Mouse (Mus musculus) MEL (cell line): ENCODE measurements around the gene Bbs9. TPM values are rescaled to one million over a fixed set of nuclear protein-coding genes. Genes with fewer than 3 reads are reported as not detected.

Source experiments
- DNase-seq: peaks from one replicate; pipeline ENCODE4 v3.0.0; 2011; ENCODE audit warnings: low read depth, low spot score
- H3K27ac ChIP-seq: 2 replicates; pipeline ENCODE4 v1.5.1; 2012; ENCODE audit warnings: low read depth, mild to moderate bottlenecking, control low read depth, low read length, moderate library complexity; ENCODE audit not compliant: control insufficient read depth
- H3K27me3 ChIP-seq, 2 experiments: fragments of 150-350 bp in 1 of 2; sonication (generic) in 1 of 2; 2 replicates each; pipeline ENCODE4 v1.6.1; 2012; ENCODE audit warnings: low read length in 2 of 2, mild to moderate bottlenecking in 2 of 2, improper control_type of control experiment in 1 of 2, moderate library complexity in 1 of 2; ENCODE audit not compliant: insufficient read depth in 2 of 2, control insufficient read depth in 1 of 2
- H3K36me3 ChIP-seq, 2 experiments: 2 replicates each; pipeline ENCODE4 v1.6.1; 2012 to 2014; ENCODE audit warnings: low read length in 2 of 2, improper control_type of control experiment in 1 of 2, inconsistent platforms in 1 of 2, mild to moderate bottlenecking in 1 of 2; ENCODE audit not compliant: insufficient read depth in 2 of 2, control insufficient read depth in 1 of 2
- H3K4me1 ChIP-seq, 2 experiments: fragments of 150-350 bp in 1 of 2; sonication (generic) in 1 of 2; 2 replicates each; pipeline ENCODE4 v1.6.1; 2012; ENCODE audit warnings: low read length in 2 of 2, improper control_type of control experiment in 1 of 2, mild to moderate bottlenecking in 1 of 2; ENCODE audit not compliant: insufficient read depth in 2 of 2, control insufficient read depth in 1 of 2
- H3K4me3 ChIP-seq, 2 experiments: fragments of 150-350 bp in 1 of 2; sonication (generic) in 1 of 2; 2 replicates each; pipeline ENCODE4 v1.5.1; 2012; ENCODE audit warnings: low read depth in 2 of 2, low read length in 2 of 2, mild to moderate bottlenecking in 2 of 2, moderate library complexity in 2 of 2, control low read depth in 1 of 2, improper control_type of control experiment in 1 of 2; ENCODE audit not compliant: control insufficient read depth in 1 of 2, insufficient read depth in 1 of 2
- H3K79me2 ChIP-seq: 2 replicates; pipeline ENCODE4 v1.6.1; 2012; ENCODE audit warnings: mild to moderate bottlenecking, low read length, moderate library complexity; ENCODE audit not compliant: control insufficient read depth, poor library complexity, insufficient read depth
- H3K9ac ChIP-seq: 2 replicates; pipeline ENCODE4 v1.6.1; 2012; ENCODE audit warnings: low read depth, mild to moderate bottlenecking, control low read depth, low read length, moderate library complexity; ENCODE audit not compliant: control insufficient read depth, poor library complexity, severe bottlenecking
- H3K9me3 ChIP-seq: fragments of 150-350 bp; sonication (generic); replicated peaks from 2 replicates; pipeline ENCODE4 v1.6.1; 2012; ENCODE audit warnings: mild to moderate bottlenecking, low read length, improper control_type of control experiment, moderate library complexity; ENCODE audit not compliant: insufficient read depth
- CHD1 ChIP-seq: IDR thresholded peaks from 2 replicates; pipeline ENCODE4 v1.6.1; 2012; ENCODE audit warnings: low read depth, mild to moderate bottlenecking, inconsistent platforms, low read length, improper control_type of control experiment
- CHD2 ChIP-seq: IDR thresholded peaks from 2 replicates; pipeline ENCODE4 v1.6.1; 2011; ENCODE audit warnings: low read length, improper control_type of control experiment
- E2F4 ChIP-seq: IDR thresholded peaks from 2 replicates; pipeline ENCODE4 v1.6.1; 2011; ENCODE audit warnings: low read depth, low read length, improper control_type of control experiment, borderline replicate concordance
- ELF1 ChIP-seq: IDR thresholded peaks from 2 replicates; pipeline ENCODE4 v1.6.1; 2014; ENCODE audit warnings: low read depth, mild to moderate bottlenecking, inconsistent platforms, low read length, improper control_type of control experiment, moderate library complexity
- EP300 ChIP-seq, 2 experiments: IDR thresholded peaks; 2 replicates each; pipeline ENCODE4 v1.6.1; 2011; ENCODE audit warnings: improper control_type of control experiment in 2 of 2, low read length in 2 of 2, low read depth in 1 of 2, mild to moderate bottlenecking in 1 of 2
- HCFC1 ChIP-seq: IDR thresholded peaks from 2 replicates; pipeline ENCODE4 v1.6.1; 2012; ENCODE audit warnings: low read depth, mild to moderate bottlenecking, inconsistent platforms, low read length, improper control_type of control experiment, moderate library complexity
- MAX ChIP-seq: IDR thresholded peaks from 2 replicates; pipeline ENCODE4 v1.6.1; 2011; ENCODE audit warnings: low read length, improper control_type of control experiment
- MEF2A ChIP-seq: IDR thresholded peaks from 2 replicates; pipeline ENCODE4 v1.6.1; 2014; ENCODE audit warnings: low read depth, mild to moderate bottlenecking, inconsistent platforms, low read length, improper control_type of control experiment; ENCODE audit not compliant: poor library complexity, insufficient replicate concordance, severe bottlenecking; ENCODE audit errors: extremely low read depth
- MXI1 ChIP-seq: IDR thresholded peaks from 2 replicates; pipeline ENCODE4 v1.6.1; 2011; ENCODE audit warnings: mild to moderate bottlenecking, low read depth, low read length, improper control_type of control experiment
- MYB ChIP-seq: IDR thresholded peaks from 2 replicates; pipeline ENCODE4 v1.6.1; 2011; ENCODE audit warnings: mild to moderate bottlenecking, low read depth, low read length, improper control_type of control experiment
- MYC ChIP-seq: IDR thresholded peaks from 2 replicates; pipeline ENCODE4 v1.6.1; 2011; ENCODE audit warnings: low read depth, mild to moderate bottlenecking, low read length, improper control_type of control experiment, moderate library complexity
- NELFE ChIP-seq: IDR thresholded peaks from 2 replicates; pipeline ENCODE4 v1.6.1; 2011; ENCODE audit warnings: low read depth, low read length, improper control_type of control experiment
- POLR2A ChIP-seq, 2 experiments: IDR thresholded peaks; 2 replicates each; pipeline ENCODE4 v1.6.1; 2011 to 2012; ENCODE audit warnings: low read length in 2 of 2, mild to moderate bottlenecking in 2 of 2, control low read depth in 1 of 2, improper control_type of control experiment in 1 of 2, low read depth in 1 of 2, moderate library complexity in 1 of 2; ENCODE audit not compliant: control insufficient read depth in 1 of 2, insufficient read depth in 1 of 2, poor library complexity in 1 of 2
- POLR2AphosphoS2 ChIP-seq: IDR thresholded peaks from 2 replicates; pipeline ENCODE4 v1.6.1; 2011; ENCODE audit warnings: low read length, improper control_type of control experiment
- RAD21 ChIP-seq: IDR thresholded peaks from 2 replicates; pipeline ENCODE4 v1.6.1; 2011; ENCODE audit warnings: mild to moderate bottlenecking, low read depth, low read length, improper control_type of control experiment
- SMC3 ChIP-seq: IDR thresholded peaks from 2 replicates; pipeline ENCODE4 v1.6.1; 2011; ENCODE audit warnings: low read depth, low read length, improper control_type of control experiment
- TBP ChIP-seq: IDR thresholded peaks from 2 replicates; pipeline ENCODE4 v1.8.0; 2011; ENCODE audit warnings: low read depth, low read length, improper control_type of control experiment
- UBTF ChIP-seq: IDR thresholded peaks from 2 replicates; pipeline ENCODE4 v1.6.1; 2012; ENCODE audit warnings: low read depth, mild to moderate bottlenecking, inconsistent platforms, low read length, improper control_type of control experiment, moderate library complexity, borderline replicate concordance; ENCODE audit not compliant: insufficient read depth
- USF1 ChIP-seq: IDR thresholded peaks from 2 replicates; pipeline ENCODE4 v1.6.1; 2014; ENCODE audit warnings: low read depth, mild to moderate bottlenecking, inconsistent platforms, low read length, improper control_type of control experiment, moderate library complexity
- ZMIZ1 ChIP-seq: IDR thresholded peaks from 2 replicates; pipeline ENCODE4 v1.6.1; 2012; ENCODE audit warnings: low read depth, mild to moderate bottlenecking, inconsistent platforms, low read length, improper control_type of control experiment, moderate library complexity
- ZNF384 ChIP-seq: IDR thresholded peaks from 2 replicates; pipeline ENCODE4 v1.6.1; 2012; ENCODE audit warnings: low read depth, mild to moderate bottlenecking, inconsistent platforms, low read length, improper control_type of control experiment
- polyA plus RNA-seq, 2 experiments: library from polyadenylated mRNA; stranded (reverse) in 1 of 2; unstranded in 1 of 2; fragments of >175 nt in 1 of 2; fragments of >200 nt in 1 of 2; gene quantifications; 2 replicates each; pipeline versions ENCODE4 v1.2.1 to v1.2.4; 2012; ENCODE audit warnings: low replicate concordance in 2 of 2, low read depth in 1 of 2; ENCODE audit not compliant: insufficient read length in 2 of 2, insufficient read depth in 1 of 2, missing spikeins in 1 of 2
- total RNA-seq: library from RNA; depleted of rRNA; stranded (reverse); fragments of 300-350 nt; gene quantifications from 2 replicates; pipeline ENCODE4 v1.2.3, GENCODE M21; 2012

Bbs9 gene
- total and polyA plus RNA-seq, 3 experiments, result 18.5 to 19.5 TPM; not detected in 1

DNA sequence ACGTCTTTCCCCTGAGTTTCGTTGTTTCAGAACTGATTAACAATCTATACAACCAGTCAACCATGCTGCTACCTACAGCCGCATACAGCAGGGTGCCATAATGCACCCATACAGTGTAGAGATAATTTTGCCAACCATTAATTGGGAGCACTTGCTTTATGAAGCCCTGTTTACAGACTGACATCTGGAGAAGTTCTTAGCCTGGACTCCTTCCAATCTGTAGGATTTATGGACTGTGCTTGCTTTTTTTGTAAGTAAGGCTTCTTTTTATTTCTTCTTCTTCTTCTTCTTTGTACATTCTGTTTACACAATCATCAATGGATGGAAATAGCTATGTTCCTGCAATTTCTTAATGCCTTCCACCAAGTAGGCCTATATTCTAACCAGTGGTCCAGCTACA is 395.1 kb downstream of the Bbs9 start:
- DNase-seq, result no peak

DNA sequence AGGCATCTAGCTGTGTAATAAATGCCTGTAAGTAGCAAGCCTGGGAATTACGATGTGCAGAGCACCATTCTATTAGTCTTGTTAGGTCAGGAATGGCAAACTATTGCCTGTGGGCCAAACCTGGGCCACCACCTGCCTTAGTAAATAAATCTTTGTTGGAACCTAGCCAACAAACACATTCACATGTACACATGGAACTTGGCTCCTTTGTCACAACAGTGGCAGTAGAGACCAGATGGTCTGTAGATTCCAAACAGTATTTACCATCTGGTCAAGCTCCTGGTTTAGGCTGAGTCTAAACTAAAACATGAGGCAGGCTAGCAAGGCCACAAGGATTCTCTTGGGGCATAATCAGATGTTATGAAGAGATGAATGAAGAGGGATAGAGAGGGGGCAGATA is 399.7 kb downstream of the Bbs9 start:
- TF ChIP-seq EP300 (IDR thresholded peaks at IDR 0.05; ENCODE audit: low read depth in 1 of 2, low read length in 2 of 2), result no peak
- TF ChIP-seq TBP, result no peak
- TF ChIP-seq UBTF, result no peak
- no peak for TF ChIP-seq ZNF384
- TF ChIP-seq ZMIZ1, result no peak
- TF ChIP-seq ELF1, result no peak
- TF ChIP-seq POLR2AphosphoS2, result no peak
- TF ChIP-seq MXI1, result no peak
- TF ChIP-seq MYC, result no peak
- TF ChIP-seq CHD2, result no peak
- no peak for TF ChIP-seq SMC3
- no peak for TF ChIP-seq MYB
- TF ChIP-seq RAD21, result no peak
- no peak for TF ChIP-seq NELFE
- TF ChIP-seq USF1, result no peak
- no peak for TF ChIP-seq E2F4
- TF ChIP-seq POLR2A (IDR thresholded peaks at IDR 0.05; ENCODE audit: control insufficient read depth in 1 of 2, insufficient read depth in 1 of 2, low read depth in 1 of 2, low read length in 2 of 2, poor library complexity in 1 of 2), result no peak
- no peak for TF ChIP-seq MAX
- no peak for TF ChIP-seq HCFC1
- Histone ChIP-seq H3K9me3 (no peaks in the 10 kb centered on the region), H3K27me3 (no peaks in the 10 kb centered on the region), H3K27ac (no peak overlapping the region), H3K9ac (no peak overlapping the region), H3K4me1 (peaks cover 0 to under 1% of the 10 kb centered on the region in 2 experiments; a peak in 1 of 4 replicates), H3K4me3 (no peak overlapping the region), H3K36me3 (no peaks in the 10 kb centered on the region), H3K79me2 (no peaks in the 10 kb centered on the region)
- no peak for DNase-seq

More for the DNA sequence above, 395.1 kb downstream of the Bbs9 start:
- Histone ChIP-seq H3K9me3 (no peaks in the 10 kb centered on the region), H3K9ac (no peak overlapping the region), H3K4me3 (no peak overlapping the region), H3K27me3 (no peaks in the 10 kb centered on the region), H3K27ac (no peak overlapping the region), H3K79me2 (no peaks in the 10 kb centered on the region), H3K4me1 (no peaks in the 10 kb centered on the region), H3K36me3 (no peaks in the 10 kb centered on the region)
- TF ChIP-seq MEF2A (no peak), MYB (no peak), CHD1 (no peak)
